Comparison of ENCODE assay signal across 26 mouse cellular contexts in genomic region chr3:148056074-148056473, GRCm38 (mm10).
"Had no signal": no experiment of that assay in that cellular context is flagged by ENCODE, and none has a peak within 500 bp of the region (broad histone marks: within the 10 kb centered on the region; RNA-seq: fewer than 3 reads in every experiment).

No protein-coding gene starts in this region.

- H3K36me3 ChIP-seq: heart, embryonic 12.5 days; hindbrain, embryonic 10.5 days; hindbrain, embryonic 12.5 days; intestine, embryonic 15.5 days; limb, embryonic 10.5 days; limb, embryonic 12.5 days; liver, embryonic 13.5 days; liver, embryonic 15.5 days had no signal

- H3K27ac ChIP-seq: gastrocnemius, adult 2 months; hindbrain, embryonic 10.5 days; hindbrain, embryonic 12.5 days; hindbrain, embryonic 14.5 days; intestine, embryonic 15.5 days; layer of hippocampus, adult 2 months; left cerebral cortex, adult 2 months; limb, embryonic 10.5 days; limb, embryonic 12.5 days; liver, embryonic 13.5 days; liver, embryonic 15.5 days had no signal

- H3K9me3 ChIP-seq: heart, embryonic 12.5 days; hindbrain, embryonic 10.5 days; hindbrain, embryonic 12.5 days; intestine, embryonic 15.5 days; limb, embryonic 10.5 days; limb, embryonic 12.5 days; liver, embryonic 13.5 days; liver, embryonic 15.5 days had no signal

- H3K27me3 ChIP-seq: heart, embryonic 12.5 days; hindbrain, embryonic 12.5 days; intestine, embryonic 15.5 days; limb, embryonic 12.5 days; liver, embryonic 13.5 days; liver, embryonic 15.5 days had no signal

- ATAC-seq: hindbrain, embryonic 16.5 days; inflammation-experienced regulatory T-cells, adult 6 months; intestine, embryonic 15.5 days; intestine, postnatal 0 days; liver, postnatal 0 days had no signal

- H3K9ac ChIP-seq: heart, embryonic 12.5 days; hindbrain, embryonic 12.5 days; hindbrain, embryonic 14.5 days; intestine, embryonic 15.5 days; limb, embryonic 12.5 days; liver, embryonic 13.5 days; liver, embryonic 15.5 days; liver, postnatal 0 days had no signal

- DNase-seq: gastrocnemius, adult 2 months; gastrocnemius, postnatal 10 days; gastrocnemius, postnatal 25 days; heart, adult 18-20 months; kidney, adult 18-20 months; kidney, adult 8-10 months; kidney, postnatal 10 days; kidney, postnatal 25 days; kidney, postnatal 4 days; liver; liver, embryonic 13.5 days; liver, postnatal 0 days had no signal

- H3K4me3 ChIP-seq: gastrocnemius, adult 2 months; heart, embryonic 12.5 days; hindbrain, embryonic 10.5 days; hindbrain, embryonic 12.5 days; intestine, embryonic 15.5 days; layer of hippocampus, adult 2 months; left cerebral cortex, adult 2 months; limb, embryonic 10.5 days; limb, embryonic 12.5 days; liver, embryonic 13.5 days; liver, embryonic 15.5 days had no signal

- H3K4me2 ChIP-seq: heart, embryonic 12.5 days; hindbrain, embryonic 12.5 days; hindbrain, embryonic 14.5 days; intestine, embryonic 15.5 days; limb, embryonic 12.5 days; liver, embryonic 11.5 days; liver, embryonic 13.5 days; liver, embryonic 15.5 days had no signal

- H3K4me1 ChIP-seq: hindbrain, embryonic 10.5 days; hindbrain, embryonic 12.5 days; intestine, embryonic 15.5 days; liver, embryonic 13.5 days; liver, embryonic 15.5 days had no signal
